Mouse (Mus musculus): ENCODE data around the gene Map1s.

DNA sequence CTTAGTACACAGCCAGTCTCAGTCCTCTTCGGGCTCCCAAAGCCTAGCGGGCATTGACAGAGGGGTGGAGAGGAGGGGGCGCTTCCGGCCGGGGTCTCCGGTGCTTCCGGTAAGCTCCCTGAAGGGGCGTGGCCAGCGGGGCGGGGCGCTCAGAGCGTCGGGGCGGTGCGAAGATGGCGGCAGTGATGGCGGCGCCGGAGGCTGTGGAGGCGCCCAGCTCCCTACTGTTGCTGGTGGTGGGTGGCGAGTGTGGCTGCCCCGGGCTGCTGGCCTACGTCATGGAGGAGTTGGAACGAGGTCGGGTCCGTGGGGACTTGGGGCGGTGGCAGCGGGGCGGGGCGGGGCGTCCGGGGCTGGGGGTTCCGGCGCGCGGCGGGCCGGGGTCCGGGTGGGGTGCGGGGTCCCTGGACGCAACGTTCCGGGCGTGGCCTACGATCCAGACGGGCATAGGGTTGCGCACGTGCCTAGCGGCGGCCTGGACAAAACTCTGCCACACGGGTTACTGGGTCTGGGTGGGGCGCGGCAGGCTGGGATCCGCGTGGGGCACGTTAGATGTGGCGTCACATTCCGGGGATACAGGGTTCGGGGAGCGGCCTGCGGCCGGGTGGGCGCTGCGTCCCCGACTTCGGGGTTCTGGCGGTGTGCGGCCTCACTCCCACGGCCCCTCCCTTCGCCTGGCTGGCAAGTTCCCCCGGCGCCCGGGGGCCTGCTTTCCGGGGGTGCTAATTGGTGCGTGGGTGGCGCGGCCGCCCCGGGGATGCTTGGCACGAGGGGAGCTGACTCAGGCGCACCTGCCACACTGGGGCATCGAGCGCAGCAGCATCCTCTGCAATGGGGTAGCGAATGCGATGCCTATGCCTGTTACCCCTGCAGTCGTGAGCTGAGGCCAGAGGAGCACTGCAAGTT, at the start of gene Map1s:
- TF ChIP-seq CTCF (IDR thresholded peaks at IDR 0.05; ENCODE audit: low read depth, low read length), result no peak
- peak; percentile 27 for TF ChIP-seq POLR2A (IDR thresholded peaks at IDR 0.05; ENCODE audit: insufficient read depth, low read length)
- no peak for TF ChIP-seq EP300 (IDR thresholded peaks at IDR 0.05; ENCODE audit: insufficient read depth, low read depth, low read length)
